Mouse (Mus musculus): ENCODE measurements around the gene Iqce.

GRCm38 (mm10) chr5:140663621-140664180 lies 38.5 kb downstream of the Iqce start:
- peak; percentile 85 for TF ChIP-seq CTCF (IDR thresholded peaks at IDR 0.05; ENCODE audit: borderline replicate concordance, control insufficient read depth, extremely low read depth, insufficient read depth, low read length, poor library complexity)
- TF ChIP-seq POLR2A (IDR thresholded peaks at IDR 0.05; ENCODE audit: control insufficient read depth, extremely low read depth, insufficient read depth, low read length, poor library complexity) = no peak
